Mouse (Mus musculus): ENCODE data around the gene Dbp.

DNA sequence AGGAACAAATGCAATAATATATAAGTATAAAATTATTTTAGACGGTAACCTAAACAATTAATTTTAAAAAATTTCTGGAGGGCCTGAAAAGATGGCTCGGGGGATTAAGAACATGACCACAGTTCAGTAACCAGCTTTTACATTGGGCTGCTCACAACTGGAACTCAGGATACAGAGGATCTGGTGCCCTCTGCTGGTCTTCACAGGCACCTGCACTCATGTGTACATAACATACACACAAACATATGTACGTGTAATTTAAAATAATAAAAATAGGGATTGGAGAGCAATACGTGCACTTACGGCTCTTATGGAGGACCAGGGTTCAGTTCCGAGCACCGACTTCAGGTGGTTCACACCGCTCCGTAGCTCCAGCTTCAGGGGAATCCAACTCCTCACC, 36.0 kb upstream of the Dbp start:
- TF ChIP-seq CTCF (conservative IDR thresholded peaks at IDR 0.05; ENCODE audit: low read length) (peak; percentile 54), NANOG (IDR thresholded peaks at IDR 0.05; ENCODE audit: borderline replicate concordance, low read length) (no peak)
